Mouse (Mus musculus): ENCODE results near the gene Itgb3.
"Not testable (repeated sequence)": the region's sequence is repeated elsewhere in the genome, so short reads cannot be mapped to it uniquely, and the experiment has no call there.

DNA sequence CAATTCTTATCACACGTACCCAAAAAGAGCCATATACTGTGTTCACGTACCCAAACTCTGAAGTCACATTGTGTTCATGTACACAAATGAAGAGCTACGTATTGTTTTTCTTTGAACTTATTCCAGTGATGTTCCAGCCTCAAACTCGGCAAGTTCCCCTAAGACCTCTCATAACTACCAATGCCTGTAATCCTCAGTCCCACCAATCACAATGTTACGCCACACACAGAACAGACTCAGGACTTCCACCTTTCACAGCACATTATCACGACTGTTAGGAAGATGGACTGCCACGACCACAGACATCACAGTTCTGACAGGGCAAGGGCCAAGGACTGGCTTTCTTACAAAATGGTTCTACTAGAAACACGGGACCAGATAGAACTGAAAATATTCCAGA lies 37.3 kb upstream of the Itgb3 start:
- not testable (repeated sequence) for TF ChIP-seq CTCF (IDR thresholded peaks at IDR 0.05; ENCODE audit: borderline replicate concordance, control insufficient read depth, extremely low read depth, insufficient read depth, low read length, poor library complexity); POLR2A (IDR thresholded peaks at IDR 0.05; ENCODE audit: control insufficient read depth, extremely low read depth, insufficient read depth, low read length, poor library complexity)

Data from thymus, adult 2 months (tissue).